Mouse (Mus musculus) ES-Bruce4 (cell line): ENCODE results near the gene Pemt.

Source experiments
- CTCF ChIP-seq: IDR thresholded peaks from one replicate; pipeline ENCODE4 v1.8.1; 2011; ENCODE audit warnings: low read depth, low read length
- EP300 ChIP-seq: IDR thresholded peaks from 2 replicates; pipeline ENCODE4 v1.6.1; 2011; ENCODE audit warnings: low read depth, low read length; ENCODE audit not compliant: insufficient read depth
- POLR2A ChIP-seq: IDR thresholded peaks from one replicate; pipeline ENCODE4 v1.8.1; 2011; ENCODE audit warnings: low read length; ENCODE audit not compliant: insufficient read depth

DNA sequence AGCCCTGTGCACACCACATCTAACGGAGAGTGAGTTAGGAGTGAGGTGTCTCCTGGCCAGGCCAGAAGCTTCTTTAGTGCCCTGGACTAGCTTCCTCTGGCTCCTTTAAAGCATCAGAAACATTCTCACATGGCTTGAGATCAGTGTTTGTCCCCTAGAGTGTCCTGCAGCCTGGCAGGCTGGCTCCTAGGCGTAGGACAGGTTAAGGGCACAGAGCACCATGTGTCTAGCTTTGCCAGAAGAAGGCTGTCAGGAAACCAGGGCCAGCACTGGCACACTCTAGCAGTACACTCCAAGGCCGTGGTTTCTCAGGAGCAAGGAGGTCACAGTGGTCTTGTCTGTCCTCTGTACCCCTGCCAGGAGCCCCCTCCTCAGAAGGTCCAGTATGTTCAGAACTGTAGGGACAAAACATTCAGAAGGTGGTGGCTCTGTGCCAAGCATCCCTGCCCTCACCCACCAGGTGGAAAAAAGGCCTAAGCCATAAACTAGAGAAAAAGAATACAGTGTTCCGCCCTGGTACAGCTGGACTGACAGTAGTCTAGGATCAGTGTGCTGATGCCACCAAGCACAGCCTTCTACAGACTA is 15.4 kb downstream of the Pemt start:
- TF ChIP-seq POLR2A: no peak
- TF ChIP-seq EP300: no peak
- no peak for TF ChIP-seq CTCF
